Mouse (Mus musculus): Measurements from ENCODE around the gene Tst. TPM values are rescaled to one million over a fixed set of nuclear protein-coding genes. Genes with fewer than 3 reads are reported as not detected.
A peak's percentile ranks its signal among the peaks of the same experiment; 100 is the strongest.

The Tst gene
- polyA plus RNA-seq (2012; ENCODE audit: insufficient read depth, insufficient read length, low replicate concordance, missing spikeins) = not detected in 2 replicates

- 7% methylated on average over 34 of the region's 34 CpGs for WGBS
- peak within 1 kb of the TSS; percentile 96 for H3K27ac ChIP-seq (ENCODE audit: insufficient read depth, low read depth, low read length)
- TF ChIP-seq CTCF (IDR thresholded peaks at IDR 0.05; ENCODE audit: insufficient read depth, low read depth, low read length) = no peak
- no peak for TF ChIP-seq POLR2A (IDR thresholded peaks at IDR 0.05; ENCODE audit: insufficient read depth, low read depth, low read length)
- peak within 1 kb of the TSS; percentile 91 for H3K4me3 ChIP-seq (ENCODE audit: insufficient read depth, low read depth, low read length)
- peaks cover 26% of the 10 kb centered on the region for H3K4me1 ChIP-seq (ENCODE audit: control insufficient read depth, insufficient read depth, low read length)
These were observed at the start of gene Tst for GRCm38 (mm10) chr15:78405517-78406211. Tst (minus strand) TSS chr15:78405907.

GRCm38 (mm10) chr15:78455168-78455567 lies 49.5 kb upstream of the Tst start:
- TF ChIP-seq POLR2A (IDR thresholded peaks at IDR 0.05; ENCODE audit: insufficient read depth, low read depth, low read length) (no peak), CTCF (IDR thresholded peaks at IDR 0.05; ENCODE audit: insufficient read depth, low read depth, low read length) (no peak)
- Histone ChIP-seq H3K4me3 (ENCODE audit: insufficient read depth, low read depth, low read length) (no peak overlapping the region), H3K4me1 (ENCODE audit: control insufficient read depth, insufficient read depth, low read length) (peaks cover 21% of the 10 kb centered on the region), H3K27ac (ENCODE audit: insufficient read depth, low read depth, low read length) (no peak overlapping the region)
- WGBS = 52% methylated on average over 4 of the region's 4 CpGs

GRCm38 (mm10) chr15:78452929-78453328 lies 47.2 kb upstream of the Tst start:
- Histone ChIP-seq H3K4me3 (ENCODE audit: insufficient read depth, low read depth, low read length) (no peak overlapping the region), H3K27ac (ENCODE audit: insufficient read depth, low read depth, low read length) (no peak overlapping the region), H3K4me1 (ENCODE audit: control insufficient read depth, insufficient read depth, low read length) (peaks cover 37% of the 10 kb centered on the region)
- WGBS = 80% methylated on average over 3 of the region's 3 CpGs
- TF ChIP-seq CTCF (IDR thresholded peaks at IDR 0.05; ENCODE audit: insufficient read depth, low read depth, low read length) (no peak), POLR2A (IDR thresholded peaks at IDR 0.05; ENCODE audit: insufficient read depth, low read depth, low read length) (no peak)

GRCm38 (mm10) chr15:78451201-78451600 lies 45.5 kb upstream of the Tst start:
- H3K4me1 ChIP-seq (ENCODE audit: control insufficient read depth, insufficient read depth, low read length) = peaks cover 40% of the 10 kb centered on the region
- no peak overlapping the region for H3K27ac ChIP-seq (ENCODE audit: insufficient read depth, low read depth, low read length)
- TF ChIP-seq CTCF (IDR thresholded peaks at IDR 0.05; ENCODE audit: insufficient read depth, low read depth, low read length) (no peak), POLR2A (IDR thresholded peaks at IDR 0.05; ENCODE audit: insufficient read depth, low read depth, low read length) (no peak)
- 64% methylated on average over 2 of the region's 2 CpGs for WGBS
- no peak overlapping the region for H3K4me3 ChIP-seq (ENCODE audit: insufficient read depth, low read depth, low read length)

- H3K27ac ChIP-seq (ENCODE audit: insufficient read depth, low read depth, low read length) = peak overlapping the region; percentile 34
- peaks cover 38% of the 10 kb centered on the region for H3K4me1 ChIP-seq (ENCODE audit: control insufficient read depth, insufficient read depth, low read length)
- WGBS = 76% methylated on average over 6 of the region's 6 CpGs
- no peak overlapping the region for H3K4me3 ChIP-seq (ENCODE audit: insufficient read depth, low read depth, low read length)
- TF ChIP-seq CTCF (IDR thresholded peaks at IDR 0.05; ENCODE audit: insufficient read depth, low read depth, low read length) (0 out of 2 replicates have a peak, but pooled peaks have one; percentile 23), POLR2A (IDR thresholded peaks at IDR 0.05; ENCODE audit: insufficient read depth, low read depth, low read length) (no peak)
These were observed 44.7 kb upstream of the Tst start for GRCm38 (mm10) chr15:78450419-78450768.

GRCm38 (mm10) chr15:78449694-78450418 lies 44.1 kb upstream of the Tst start:
- no peak for TF ChIP-seq POLR2A (IDR thresholded peaks at IDR 0.05; ENCODE audit: insufficient read depth, low read depth, low read length)
- no peak for TF ChIP-seq CTCF (IDR thresholded peaks at IDR 0.05; ENCODE audit: insufficient read depth, low read depth, low read length)
- no peak overlapping the region for H3K4me3 ChIP-seq (ENCODE audit: insufficient read depth, low read depth, low read length)
- WGBS = 14% methylated on average over 7 of the region's 7 CpGs
- H3K4me1 ChIP-seq (ENCODE audit: control insufficient read depth, insufficient read depth, low read length) = peaks cover 32% of the 10 kb centered on the region
- H3K27ac ChIP-seq (ENCODE audit: insufficient read depth, low read depth, low read length) = peak overlapping the region; percentile 47

- H3K27ac ChIP-seq (ENCODE audit: insufficient read depth, low read depth, low read length) = peak overlapping the region; percentile 47
- 81% methylated on average over 6 of the region's 6 CpGs for WGBS
- no peak overlapping the region for H3K4me3 ChIP-seq (ENCODE audit: insufficient read depth, low read depth, low read length)
- TF ChIP-seq POLR2A (IDR thresholded peaks at IDR 0.05; ENCODE audit: insufficient read depth, low read depth, low read length) (no peak), CTCF (IDR thresholded peaks at IDR 0.05; ENCODE audit: insufficient read depth, low read depth, low read length) (no peak)
- peaks cover 32% of the 10 kb centered on the region for H3K4me1 ChIP-seq (ENCODE audit: control insufficient read depth, insufficient read depth, low read length)
These were observed 43.4 kb upstream of the Tst start for GRCm38 (mm10) chr15:78449131-78449530.

GRCm38 (mm10) chr15:78447746-78448535 lies 42.2 kb upstream of the Tst start:
- TF ChIP-seq POLR2A (IDR thresholded peaks at IDR 0.05; ENCODE audit: insufficient read depth, low read depth, low read length) (no peak), CTCF (IDR thresholded peaks at IDR 0.05; ENCODE audit: insufficient read depth, low read depth, low read length) (peak; percentile 81)
- Histone ChIP-seq H3K4me3 (ENCODE audit: insufficient read depth, low read depth, low read length) (no peak overlapping the region), H3K4me1 (ENCODE audit: control insufficient read depth, insufficient read depth, low read length) (peaks cover 36% of the 10 kb centered on the region), H3K27ac (ENCODE audit: insufficient read depth, low read depth, low read length) (peak overlapping the region; percentile 76)
- WGBS = under 1% methylated on average over 22 of the region's 22 CpGs
